Mouse (Mus musculus): Measurements from ENCODE around the gene Ccnjl.

GRCm38 (mm10) chr11:43545873-43546475 lies 17.4 kb downstream of the Ccnjl start:
- no peak for TF ChIP-seq POLR2A (IDR thresholded peaks at IDR 0.05; ENCODE audit: low read depth, low read length)
- no peak for TF ChIP-seq CTCF (IDR thresholded peaks at IDR 0.05; ENCODE audit: extremely low read depth, insufficient read depth, insufficient read length, insufficient replicate concordance)

All from spleen, adult 2 months (tissue).